ENCODE assay signal across 12 mouse cellular contexts in the genomic region with DNA sequence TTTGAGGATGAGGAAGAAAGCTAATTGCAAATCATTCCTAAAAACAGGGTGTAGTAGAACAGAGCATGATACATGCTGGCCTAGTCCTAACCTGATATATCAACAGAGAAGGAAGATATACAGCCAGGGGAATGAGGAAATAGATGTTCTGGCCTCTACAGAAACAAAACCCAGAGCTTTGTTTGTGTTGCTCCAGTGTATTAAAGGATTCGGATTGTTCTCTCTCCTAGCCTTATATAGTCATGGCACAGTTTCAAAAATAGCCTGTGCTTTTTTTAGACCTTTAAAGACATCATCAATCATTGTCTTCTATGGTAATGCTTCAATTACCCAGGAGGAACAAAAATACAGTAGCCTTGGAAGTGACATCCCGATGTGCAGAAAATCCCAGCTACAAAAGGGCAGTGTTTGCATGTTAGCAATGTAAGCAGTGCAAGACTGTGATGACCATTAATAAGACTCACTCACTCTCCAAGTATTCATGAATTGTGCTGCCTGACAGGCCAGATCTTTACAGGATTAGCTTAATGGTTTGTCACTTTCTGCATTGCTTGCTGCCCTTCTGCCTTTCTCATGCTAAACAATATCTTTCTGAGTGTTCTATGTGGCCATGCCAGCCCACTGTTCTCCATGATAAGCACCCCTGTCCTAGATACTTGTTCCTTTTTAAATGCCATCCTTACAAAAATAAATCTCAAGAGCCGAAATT.
DNase-seq lines count a peak whose midpoint lies in the region; ATAC-seq lines count a peak whose summit lies in the region.
"Had no signal": no experiment of that assay in that cellular context is flagged by ENCODE, and none has a peak within 500 bp of the region (broad histone marks: within the 10 kb centered on the region; RNA-seq: fewer than 3 reads in every experiment).

No protein-coding gene starts in this region.

- H3K27me3 ChIP-seq in heart, embryonic 15.5 days: no peaks in the 10 kb centered on the region
- no peaks in the 10 kb centered on the region for H3K27me3 ChIP-seq in hindbrain, embryonic 15.5 days
- H3K27me3 ChIP-seq: liver, embryonic 13.5 days; megakaryocyte, embryonic 14.5 days had no signal

- H3K27ac ChIP-seq in heart, embryonic 15.5 days: peak overlapping the region; percentile 57
- peak overlapping the region; percentile 10; the same call in 1 of the 2 replicates for H3K27ac ChIP-seq in hindbrain, embryonic 15.5 days (replicated peaks)
- H3K27ac ChIP-seq: liver, embryonic 13.5 days had no signal

- no peak overlapping the region for H3K4me2 ChIP-seq in heart, embryonic 15.5 days
- no peak overlapping the region for H3K4me2 ChIP-seq in hindbrain, embryonic 15.5 days
- H3K4me2 ChIP-seq: liver, embryonic 13.5 days had no signal

- no peak overlapping the region for H3K4me3 ChIP-seq in heart, embryonic 15.5 days
- H3K4me3 ChIP-seq in hindbrain, embryonic 15.5 days: no peak overlapping the region
- H3K4me3 ChIP-seq: liver, embryonic 13.5 days; megakaryocyte, embryonic 14.5 days had no signal

- H3K4me1 ChIP-seq in heart, embryonic 15.5 days (replicated peaks): peaks cover 4% of the 10 kb centered on the region; the same call in 1 of the 2 replicates
- 0 out of 2 replicates have a peak, but pooled peaks cover 4% of the 10 kb centered on the region for H3K4me1 ChIP-seq in hindbrain, embryonic 15.5 days (replicated peaks)
- H3K4me1 ChIP-seq: liver, embryonic 13.5 days had no signal

- no peak for ATAC-seq in heart, embryonic 15.5 days (replicated peaks; ENCODE audit: insufficient number of reproducible peaks, insufficient read depth, low FRiP score, low read depth)
- ATAC-seq in hindbrain, embryonic 15.5 days (ENCODE audit: low FRiP score, low read depth): peak; percentile 61; the same call in 1 of the 2 replicates

- no peaks in the 10 kb centered on the region for H3K9me3 ChIP-seq in heart, embryonic 15.5 days (replicated peaks)
- no peaks in the 10 kb centered on the region for H3K9me3 ChIP-seq in hindbrain, embryonic 15.5 days
- H3K9me3 ChIP-seq: liver, embryonic 13.5 days; megakaryocyte, embryonic 14.5 days had no signal

- no peaks in the 10 kb centered on the region for H3K36me3 ChIP-seq in heart, embryonic 15.5 days
- H3K36me3 ChIP-seq in hindbrain, embryonic 15.5 days: no peaks in the 10 kb centered on the region
- H3K36me3 ChIP-seq: liver, embryonic 13.5 days had no signal

- H3K9ac ChIP-seq in heart, embryonic 15.5 days: no peak overlapping the region
- H3K9ac ChIP-seq in hindbrain, embryonic 15.5 days: no peak overlapping the region
- H3K9ac ChIP-seq: liver, embryonic 13.5 days had no signal

- WGBS in heart, embryonic 15.5 days: 23% methylated on average over 3 of the region's 3 CpGs
- 24% methylated on average over 3 of the region's 3 CpGs for WGBS in hindbrain, embryonic 15.5 days

- DNase-seq in heart, adult 9 months (ENCODE audit: low spot score in 2 of 2): no peak
- peak; percentile 17 for DNase-seq in MN1 (ENCODE audit: low spot score)
- DNase-seq in embryo, embryonic 10.5 days (ENCODE audit: low spot score): peak; percentile 43
- no peak for DNase-seq in right cerebral cortex, postnatal 25 days
- DNase-seq in left cerebral cortex, adult 18-20 months (ENCODE audit: low spot score in 2 of 2): no peak
- DNase-seq in thymus, postnatal 0 days (ENCODE audit: low spot score): no peak
- DNase-seq: adrenal gland, postnatal 10 days; liver, embryonic 13.5 days; thymus, adult 18-20 months had no signal

Comparison
In these comparisons a context has a peak if more than half of its experiments do, and no peak if none do; other contexts are left out.
1. DNase-seq: peak in MN1 (single experiment) and embryo, embryonic 10.5 days (single experiment); none in heart, adult 9 months (0 of 2), right cerebral cortex, postnatal 25 days (single experiment), left cerebral cortex, adult 18-20 months (0 of 2) and thymus, postnatal 0 days (single experiment).